In the genomic region with DNA sequence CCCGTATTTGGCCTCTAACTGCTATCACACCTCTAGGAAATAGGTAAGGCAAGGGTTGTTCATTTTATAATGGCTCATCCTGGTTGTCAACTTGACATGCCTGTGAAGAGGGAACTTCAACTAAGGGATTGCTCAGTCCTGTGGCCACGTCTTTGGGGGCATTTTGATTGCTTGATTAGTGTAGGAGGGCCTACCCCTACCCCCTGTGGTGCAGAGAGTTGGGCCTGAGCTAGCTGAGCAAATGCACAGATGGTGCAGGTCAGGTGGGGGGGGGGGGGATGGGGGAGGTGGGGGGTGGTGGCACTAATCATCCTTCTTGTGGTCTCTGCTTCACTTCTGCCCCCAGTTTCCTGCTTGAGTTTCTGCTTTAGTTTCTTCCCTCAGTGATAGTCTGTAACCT, we compare ENCODE assay signal across 26 mouse cellular contexts. TPM values are rescaled to one million over a fixed set of nuclear protein-coding genes. Genes with fewer than 3 reads are reported as not detected.
DNase-seq lines count a peak whose midpoint lies in the region; TF ChIP-seq lines count a peak whose summit lies in the region.
"Had no signal": no experiment of that assay in that cellular context is flagged by ENCODE, and none has a peak within 500 bp of the region (broad histone marks: within the 10 kb centered on the region; RNA-seq: fewer than 3 reads in every experiment).

No protein-coding gene starts in this region.

- no peak overlapping the region for H3K4me3 ChIP-seq in spleen, adult 2 months (ENCODE audit: extremely low read depth, insufficient read depth, insufficient read length)
- H3K4me3 ChIP-seq in ES-E14 (ENCODE audit: insufficient read depth in 1 of 2, low read depth in 1 of 2, low read length in 2 of 2, poor library complexity in 1 of 2, severe bottlenecking in 1 of 2), result peak overlapping the region; percentile 27 to 95
- H3K4me3 ChIP-seq: embryonic facial prominence, embryonic 12.5 days; forebrain, embryonic 13.5 days; gastrocnemius, adult 2 months; heart, embryonic 15.5 days; hindbrain, embryonic 15.5 days; intestine, embryonic 15.5 days; limb, embryonic 10.5 days; neural tube, embryonic 13.5 days had no signal

- no peak for TF ChIP-seq POLR2A in spleen, adult 2 months (IDR thresholded peaks at IDR 0.05; ENCODE audit: low read depth, low read length)

- H3K36me3 ChIP-seq in spleen, adult 2 months (ENCODE audit: control insufficient read depth, insufficient read depth, low read length), result peaks cover 10% of the 10 kb centered on the region
- H3K36me3 ChIP-seq in ES-E14 (ENCODE audit: control insufficient read depth, insufficient read depth, low read length, poor library complexity, severe bottlenecking), result peaks cover 34% of the 10 kb centered on the region
- H3K36me3 ChIP-seq: intestine, embryonic 15.5 days had no signal

- 40% methylated on average over 2 of the region's 2 CpGs for WGBS in spleen, adult 2 months

- peaks cover 21% of the 10 kb centered on the region; the same call in 1 of the 2 replicates for H3K4me1 ChIP-seq in spleen, adult 2 months (ENCODE audit: control insufficient read depth, insufficient read depth, insufficient read length)
- peaks cover 16 to 27% of the 10 kb centered on the region in 2 experiments for H3K4me1 ChIP-seq in ES-E14 (ENCODE audit: control insufficient read depth in 2 of 2, insufficient read depth in 2 of 2, low read length in 2 of 2, poor library complexity in 1 of 2)

- no peaks in the 10 kb centered on the region for H3K9me3 ChIP-seq in ES-E14 (ENCODE audit: control insufficient read depth, insufficient read depth, low read depth, low read length)
- H3K9me3 ChIP-seq: embryonic facial prominence, embryonic 12.5 days; forebrain, embryonic 13.5 days; heart, embryonic 15.5 days; hindbrain, embryonic 15.5 days; intestine, embryonic 15.5 days; limb, embryonic 10.5 days; neural tube, embryonic 13.5 days had no signal

- peak overlapping the region; percentile 59 for H3K9ac ChIP-seq in ES-E14 (ENCODE audit: insufficient read depth, low read depth, low read length, poor library complexity, severe bottlenecking)
- H3K9ac ChIP-seq: embryonic facial prominence, embryonic 12.5 days; forebrain, embryonic 13.5 days; heart, embryonic 15.5 days; hindbrain, embryonic 15.5 days; intestine, embryonic 15.5 days; neural tube, embryonic 13.5 days had no signal

- TF ChIP-seq CTCF in spleen, adult 2 months (IDR thresholded peaks at IDR 0.05; ENCODE audit: extremely low read depth, insufficient read depth, insufficient read length, insufficient replicate concordance), result no peak

- DNase-seq in cerebellum, postnatal 10 days, result peak; percentile 56 to 65
- no peak for DNase-seq in cerebellum, adult 8-10 months
- no peak for DNase-seq in spleen, adult 2 months (ENCODE audit: low read depth in 1 of 2, low spot score in 2 of 2)
- DNase-seq in spleen, postnatal 10 days (ENCODE audit: low spot score in 2 of 2), result no peak
- no peak for DNase-seq in ES-E14 (ENCODE audit: low read depth, low spot score)
- no peak for DNase-seq in yolk sac, embryonic 10.5 days (ENCODE audit: low spot score)
- no peak for DNase-seq in ovary, adult 18-20 months (ENCODE audit: low spot score)
- DNase-seq: adrenal gland, postnatal 25 days; cerebellum, adult 9-11 months; gastrocnemius, adult 2 months; heart, postnatal 4 days; kidney, adult 8-10 months; kidney, postnatal 14 days; liver; lung, adult 2 months; midbrain, embryonic 14.5 days had no signal

- peak overlapping the region; percentile 87 for H3K27ac ChIP-seq in spleen, adult 2 months (ENCODE audit: insufficient read depth, low read length)
- H3K27ac ChIP-seq in ES-E14 (ENCODE audit: insufficient read depth, low read depth, low read length, poor library complexity, severe bottlenecking), result peak overlapping the region; percentile 32
- H3K27ac ChIP-seq: embryonic facial prominence, embryonic 12.5 days; forebrain, embryonic 13.5 days; gastrocnemius, adult 2 months; heart, embryonic 15.5 days; hindbrain, embryonic 15.5 days; intestine, embryonic 15.5 days; limb, embryonic 10.5 days; neural tube, embryonic 13.5 days; stomach, postnatal 0 days had no signal

- in situ Hi-C loops in ES-E14 (cut with MboI; ENCODE audit: low sequenced_read_pairs in 2 of 2, unreplicated experiment in 2 of 2), result no loop called here

- no peaks in the 10 kb centered on the region for H3K27me3 ChIP-seq in spleen, adult 2 months (ENCODE audit: control insufficient read depth, insufficient read depth, low read length)
- H3K27me3 ChIP-seq: embryonic facial prominence, embryonic 12.5 days; forebrain, embryonic 13.5 days; heart, embryonic 15.5 days; hindbrain, embryonic 15.5 days; intestine, embryonic 15.5 days; neural tube, embryonic 13.5 days had no signal

TF ChIP-seq in ES-E14, 5 proteins besides CTCF, POLR2A, EP300 and RAD21:
- no peak for TF ChIP-seq ZC3H11A (IDR thresholded peaks at IDR 0.05; ENCODE audit: borderline replicate concordance, low read depth, low read length)
- TF ChIP-seq MAFK (IDR thresholded peaks at IDR 0.05; ENCODE audit: insufficient read depth, low read depth, low read length), result no peak
- TF ChIP-seq HCFC1 (IDR thresholded peaks at IDR 0.05; ENCODE audit: borderline replicate concordance, insufficient read depth, low read length), result no peak
- TF ChIP-seq CHD2 (IDR thresholded peaks at IDR 0.05; ENCODE audit: low read depth, low read length), result no peak
- TF ChIP-seq ZNF384 (IDR thresholded peaks at IDR 0.05; ENCODE audit: low read depth, low read length), result no peak
TF ChIP-seq in ES-E14: peak in this region for 0.

RNA-seq across cellular contexts. Expression of a gene that starts 2.1 kb away (rescaled TPM):
- 55.5 and 63.5 TPM in 2 replicates for polyA plus RNA-seq in spleen, adult 2 months (2012; rRNA removed)
- 51.7 and 95.7 TPM in 2 replicates for total RNA-seq in ES-E14 (2012; rRNA removed)

RNA-seq across cellular contexts. Expression of a gene that starts 5.5 kb away (rescaled TPM):
- polyA plus RNA-seq in spleen, adult 2 months (2012; rRNA removed), result 91.6 and 121 TPM in 2 replicates
- total RNA-seq in ES-E14 (2012; rRNA removed), result 72.6 and 112 TPM in 2 replicates

RNA-seq across cellular contexts. Expression of a gene that starts 51.0 kb away (rescaled TPM):
- polyA plus RNA-seq in spleen, adult 2 months (2012; rRNA removed), result 0.28 and 0.67 TPM in 2 replicates
- total RNA-seq in ES-E14 (2012; rRNA removed), result 7.8 and 12.8 TPM in 2 replicates
- total RNA-seq: megakaryocyte, adult 5-6 weeks had no signal
- polyA plus RNA-seq: CD4-positive, CD25-positive, alpha-beta regulatory T cell, adult 4 months; heart, embryonic 15.5 days had no signal

RNA-seq across cellular contexts. Expression of a gene that starts 51.0 kb away (rescaled TPM):
- polyA plus RNA-seq in spleen, adult 2 months (2012; rRNA removed), result 21.9 and 27.7 TPM in 2 replicates
- total RNA-seq in ES-E14 (2012; rRNA removed), result 0.22 and 0.26 TPM in 2 replicates

RNA-seq across cellular contexts. Expression of a gene that starts 57.9 kb away (rescaled TPM):
- 26.6 and 29.5 TPM in 2 replicates for polyA plus RNA-seq in spleen, adult 2 months (2012; rRNA removed)
- total RNA-seq in ES-E14 (2012; rRNA removed), result 6.2 and 8.4 TPM in 2 replicates
- polyA plus RNA-seq: CD4-positive, CD25-positive, alpha-beta regulatory T cell, adult 4 months had no signal

Comparison
In these comparisons a context has a peak if more than half of its experiments do, and no peak if none do; other contexts are left out.
1. DNase-seq: peak in cerebellum, postnatal 10 days (2 of 2); none in cerebellum, adult 8-10 months (single experiment), spleen, adult 2 months (0 of 2), spleen, postnatal 10 days (0 of 2), ES-E14 (single experiment), yolk sac, embryonic 10.5 days (single experiment) and ovary, adult 18-20 months (single experiment).